Mouse (Mus musculus) testis, adult 2 months (tissue): Measurements from ENCODE around the gene Trem3.

Experiments used
- CTCF ChIP-seq: fragments of 200-500 bp; IDR thresholded peaks from 2 replicates; pipeline ENCODE4 v1.5.1; 2012; ENCODE audit warnings: low read depth, mild to moderate bottlenecking, inconsistent platforms, low read length, moderate library complexity; ENCODE audit not compliant: control insufficient read depth, insufficient read depth, insufficient replicate concordance
- POLR2A ChIP-seq: fragments of 200-500 bp; IDR thresholded peaks from 2 replicates; pipeline ENCODE4 v1.6.1; 2012; ENCODE audit warnings: low read depth, mild to moderate bottlenecking, inconsistent platforms, low read length, moderate library complexity; ENCODE audit not compliant: control insufficient read depth

- TF ChIP-seq CTCF, result no peak
- no peak for TF ChIP-seq POLR2A
These were observed 10.0 kb upstream of the Trem3 start for GRCm38 (mm10) chr17:48237621-48238020.
